Mouse (Mus musculus) forebrain, embryonic 11.5 days (tissue): ENCODE results near the gene Mettl26. TPM values are rescaled to one million over a fixed set of nuclear protein-coding genes. Genes with fewer than 3 reads are reported as not detected.

Source experiments
- ATAC-seq: fragments of 200-750 bp; cut with Nextera tagmentation; replicated peaks from 2 replicates; pipeline ENCODE4 v1.8.0; 2017; ENCODE audit warnings: moderate TSS enrichment; ENCODE audit not compliant: low FRiP score
- DNase-seq: peaks from one replicate; pipeline ENCODE4 v3.0.0-alpha.2; 2017; ENCODE audit warnings: low spot score
- H3K27ac ChIP-seq: fragments of 300-500 bp; sonication (generic); 2 replicates; pipeline ENCODE4 v1.5.1; 2014; ENCODE audit warnings: low read depth, low read length
- H3K27me3 ChIP-seq: fragments of 300-500 bp; sonication (generic); 2 replicates; pipeline ENCODE4 v1.6.1; 2014; ENCODE audit warnings: mild to moderate bottlenecking, low read length, mixed read lengths; ENCODE audit not compliant: control insufficient read depth, insufficient read depth
- H3K36me3 ChIP-seq: fragments of 300-500 bp; sonication (generic); 2 replicates; pipeline ENCODE4 v1.6.1; 2014; ENCODE audit warnings: mild to moderate bottlenecking, low read length, moderate library complexity, mixed read lengths; ENCODE audit not compliant: control insufficient read depth, insufficient read depth
- H3K4me1 ChIP-seq: fragments of 300-500 bp; sonication (generic); replicated peaks from 2 replicates; pipeline ENCODE4 v1.6.1; 2014; ENCODE audit warnings: low read length, mixed read lengths; ENCODE audit not compliant: control insufficient read depth, insufficient read depth
- H3K4me2 ChIP-seq: fragments of 300-500 bp; sonication (generic); 2 replicates; pipeline ENCODE4 v1.6.1; 2014; ENCODE audit warnings: low read depth, mild to moderate bottlenecking, low read length, moderate library complexity, mixed read lengths; ENCODE audit not compliant: severe bottlenecking
- H3K4me3 ChIP-seq: fragments of 300-500 bp; sonication (generic); 2 replicates; pipeline ENCODE4 v1.5.1; 2014; ENCODE audit warnings: low read depth, low read length
- H3K9ac ChIP-seq: fragments of 300-500 bp; sonication (generic); 2 replicates; pipeline ENCODE4 v1.6.1; 2014; ENCODE audit warnings: low read length
- H3K9me3 ChIP-seq: fragments of 300-500 bp; sonication (generic); 2 replicates; pipeline ENCODE4 v1.6.1; 2016; ENCODE audit warnings: low read length, mixed read lengths; ENCODE audit not compliant: control insufficient read depth
- WGBS: fragments of 180-500 bp; shearing (Covaris S2); extraction: QIAGEN DNeasy Blood & Tissue Kit; methylation state at CpG from one replicate; pipeline ENCODE4 v1.1.7; 2014; 5-methylcytosine and 5-hydroxymethylcytosine counted together
- microRNA-seq: library from miRNA; unstranded; fragments of <30 nt; microRNA quantifications from one replicate; pipeline ENCODE4, GENCODE M21; 2016; ENCODE audit not compliant: insufficient number of aligned reads
- polyA plus RNA-seq: library from polyadenylated mRNA; unstranded; fragments of >200 nt; fragmentation: Nextera tagmentation; extraction: Ambion mirVana; gene quantifications from 2 replicates; pipeline ENCODE4 v1.2.1, GENCODE M21; 2014

The Mettl26 gene
- polyA plus RNA-seq, 1 experiment from 2014 or later, result 65.2 TPM

- Histone ChIP-seq H3K9me3 (no peaks in the 10 kb centered on the region), H3K4me3 (peak overlapping the region; percentile 96), H3K9ac (peak overlapping the region; percentile 88; the same call in 1 of the 2 replicates), H3K27me3 (no peaks in the 10 kb centered on the region), H3K4me2 (peak overlapping the region; percentile 92), H3K27ac (no peak overlapping the region), H3K36me3 (no peaks in the 10 kb centered on the region), H3K4me1 (peaks cover 5% of the 10 kb centered on the region)
- DNase-seq, result no peak
- 83% methylated on average over 9 of the region's 9 CpGs for WGBS
- no peak for ATAC-seq
Observed at GRCm38 (mm10) chr17:25918037-25918750, 43.3 kb downstream of the Mettl26 start.

DNA sequence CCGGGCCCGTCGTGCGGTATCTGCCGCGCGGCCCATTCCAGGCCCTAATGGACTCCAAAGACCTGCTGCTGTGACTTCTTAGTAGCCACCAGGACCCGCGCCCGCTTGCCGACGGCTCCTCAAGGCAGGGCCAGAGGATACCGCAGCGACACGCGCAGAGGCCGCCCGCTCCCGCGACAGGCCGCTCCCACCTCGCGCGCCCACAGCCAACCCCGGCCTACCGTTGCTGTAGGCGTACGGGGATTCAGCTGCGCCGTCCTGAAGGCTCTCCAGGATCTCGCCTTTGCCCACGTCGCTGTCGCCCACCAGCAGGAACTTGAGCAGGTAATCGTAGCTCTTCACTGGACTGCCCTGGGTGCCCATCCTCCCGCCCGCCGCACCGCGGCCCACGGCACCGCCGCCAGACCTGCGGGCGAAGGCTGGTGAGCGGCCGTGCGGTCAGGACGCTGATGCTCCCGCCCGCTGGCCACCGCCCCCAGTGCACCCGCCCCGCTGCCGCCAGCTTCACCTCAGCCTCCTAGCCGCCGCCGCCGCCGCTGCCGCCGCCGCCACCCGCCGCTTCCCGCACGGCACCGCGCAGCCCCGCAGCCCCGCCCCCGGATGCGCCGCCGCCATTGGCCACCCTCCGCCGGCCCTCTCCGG, 44.4 kb downstream of the Mettl26 start, which contains the start of gene Rab40c:
Rab40c (minus strand) TSS at position 584 of the 642 bp plus-strand sequence.
- ATAC-seq (peak; percentile 6; the same call in 1 of the 2 replicates), DNase-seq (peak; percentile 81)

GRCm38 (mm10) chr17:25919786-25920642, 45.1 kb downstream of the Mettl26 start:
- Histone ChIP-seq H3K4me2 (peak overlapping the region; percentile 85), H3K9ac (peak overlapping the region; percentile 68), H3K9me3 (no peaks in the 10 kb centered on the region), H3K36me3 (no peaks in the 10 kb centered on the region), H3K27me3 (no peaks in the 10 kb centered on the region), H3K4me1 (peaks cover 5% of the 10 kb centered on the region), H3K27ac (peak overlapping the region; percentile 86), H3K4me3 (peak overlapping the region; percentile 96)
- DNase-seq (peak; percentile 100), ATAC-seq (peak; percentile 98)
- WGBS, result under 1% methylated on average over 37 of the region's 40 CpGs

More for the DNA sequence above, 44.4 kb downstream of the Mettl26 start, which contains the start of gene Rab40c:
- Histone ChIP-seq H3K9ac (peak within 1 kb of the TSS; percentile 88), H3K36me3 (no peaks in the 10 kb centered on the region), H3K27me3 (no peaks in the 10 kb centered on the region), H3K27ac (peak within 1 kb of the TSS; percentile 86), H3K9me3 (no peaks in the 10 kb centered on the region), H3K4me2 (peak within 1 kb of the TSS; percentile 92), H3K4me3 (peak within 1 kb of the TSS; percentile 96), H3K4me1 (peaks cover 5% of the 10 kb centered on the region)
- WGBS, result under 1% methylated on average over 62 of the region's 78 CpGs

- Histone ChIP-seq H3K9me3 (no peaks in the 10 kb centered on the region), H3K4me3 (no peak overlapping the region), H3K27ac (no peak overlapping the region), H3K4me2 (no peak overlapping the region), H3K27me3 (no peaks in the 10 kb centered on the region), H3K4me1 (peaks cover 5% of the 10 kb centered on the region), H3K9ac (no peak overlapping the region), H3K36me3 (no peaks in the 10 kb centered on the region)
- no peak for ATAC-seq
- no peak for DNase-seq
- WGBS, result 85% methylated on average over 5 of the region's 5 CpGs
Observed at GRCm38 (mm10) chr17:25922120-25922519, 47.2 kb downstream of the Mettl26 start.

GRCm38 (mm10) chr17:25925348-25925747, 50.5 kb downstream of the Mettl26 start:
- H3K4me2 ChIP-seq, result no peak overlapping the region
- no peak overlapping the region for H3K27ac ChIP-seq
- no peak overlapping the region for H3K9ac ChIP-seq
- 78% methylated on average over 2 of the region's 2 CpGs for WGBS
- DNase-seq (no peak), ATAC-seq (no peak)
- H3K9me3 ChIP-seq, result no peaks in the 10 kb centered on the region
- H3K36me3 ChIP-seq, result peaks cover 2% of the 10 kb centered on the region; the same call in 1 of the 2 replicates
- no peaks in the 10 kb centered on the region for H3K27me3 ChIP-seq
- H3K4me3 ChIP-seq, result no peak overlapping the region
- no peaks in the 10 kb centered on the region; the same call in 1 of the 2 replicates for H3K4me1 ChIP-seq

Small RNA genes within 50 kb of the gene (microRNA-seq; reads per million reads assigned to microRNA genes)
- gene Mir3082, result not detected

Other genes starting within 250 kb of the Mettl26 start
- gene Gng13, start 157.9 kb upstream of the Mettl26 start, polyA plus RNA-seq, result 0.92 and 1.8 TPM in 2 replicates
- gene Chtf18, start 147.7 kb upstream of the Mettl26 start, polyA plus RNA-seq, result 34.6 and 36.0 TPM in 2 replicates
- gene Rpusd1, start 147.4 kb upstream of the Mettl26 start, polyA plus RNA-seq, result 20.4 and 22.6 TPM in 2 replicates
- gene Mslnl, start 139.0 kb upstream of the Mettl26 start, polyA plus RNA-seq, result not detected in 2 replicates
- gene Msln, start 120.7 kb upstream of the Mettl26 start, polyA plus RNA-seq, result not detected in 2 replicates
- gene Narfl, start 101.3 kb upstream of the Mettl26 start, polyA plus RNA-seq, result 24.0 and 24.5 TPM in 2 replicates
- gene Haghl, start 89.4 kb upstream of the Mettl26 start, polyA plus RNA-seq, result 75.0 and 76.1 TPM in 2 replicates
- 0.25 and 0.47 TPM in 2 replicates for gene Ccdc78, start 88.5 kb upstream of the Mettl26 start, polyA plus RNA-seq
- gene Fam173a, start 82.2 kb upstream of the Mettl26 start, polyA plus RNA-seq, result 69.0 and 71.0 TPM in 2 replicates
- gene AC134908.4, start 79.4 kb upstream of the Mettl26 start, polyA plus RNA-seq, result not detected in 2 replicates
- 20.3 and 23.3 TPM in 2 replicates for gene Metrn, start 77.9 kb upstream of the Mettl26 start, polyA plus RNA-seq
- 13.6 and 14.4 TPM in 2 replicates for gene Fbxl16, start 66.0 kb upstream of the Mettl26 start, polyA plus RNA-seq
- 28.4 and 33.6 TPM in 2 replicates for gene Wdr24, start 51.4 kb upstream of the Mettl26 start, polyA plus RNA-seq
- gene Jmjd8, start 46.2 kb upstream of the Mettl26 start, polyA plus RNA-seq, result 50.6 and 59.2 TPM in 2 replicates
- 322 and 358 TPM in 2 replicates for gene Stub1, start 41.7 kb upstream of the Mettl26 start, polyA plus RNA-seq
- 2.1 and 2.7 TPM in 2 replicates for gene Rhbdl1, start 37.8 kb upstream of the Mettl26 start, polyA plus RNA-seq
- 1.6 and 1.9 TPM in 2 replicates for gene Gm20683, start 33.3 kb upstream of the Mettl26 start, polyA plus RNA-seq
- 9.1 and 12.2 TPM in 2 replicates for gene Rhot2, start 30.2 kb upstream of the Mettl26 start, polyA plus RNA-seq
- 41.3 and 46.3 TPM in 2 replicates for gene Wdr90, start 13.6 kb upstream of the Mettl26 start, polyA plus RNA-seq
- 8.9 and 13.1 TPM in 2 replicates for gene Mcrip2, start 6.3 kb upstream of the Mettl26 start, polyA plus RNA-seq
- gene Wfikkn1, start 5.8 kb downstream of the Mettl26 start, polyA plus RNA-seq, result 0.72 and 1.1 TPM in 2 replicates
- gene Rab40c, start 44.7 kb downstream of the Mettl26 start, polyA plus RNA-seq, result 20.1 and 21.6 TPM in 2 replicates
- gene Pigq, start 69.9 kb downstream of the Mettl26 start, polyA plus RNA-seq, result 65.2 and 67.1 TPM in 2 replicates
- 0.24 and 0.59 TPM in 2 replicates for gene Nhlrc4, start 69.9 kb downstream of the Mettl26 start, polyA plus RNA-seq
- gene A930017K11Rik, start 77.5 kb downstream of the Mettl26 start, polyA plus RNA-seq, result not detected in 2 replicates
- 31.4 and 33.1 TPM in 2 replicates for gene Capn15, start 110.7 kb downstream of the Mettl26 start, polyA plus RNA-seq
- 31.3 and 35.1 TPM in 2 replicates for gene Rab11fip3, start 194.5 kb downstream of the Mettl26 start, polyA plus RNA-seq
- 22.5 and 24.6 TPM in 2 replicates for gene Decr2, start 215.3 kb downstream of the Mettl26 start, polyA plus RNA-seq
- gene Nme4, start 220.5 kb downstream of the Mettl26 start, polyA plus RNA-seq, result 74.6 and 89.6 TPM in 2 replicates
- 1.2 and 1.3 TPM in 2 replicates for gene Tmem8, start 238.2 kb downstream of the Mettl26 start, polyA plus RNA-seq
- 273 and 285 TPM in 2 replicates for gene Mrpl28, start 248.4 kb downstream of the Mettl26 start, polyA plus RNA-seq